Mouse (Mus musculus): ENCODE results near the gene Adam15. TPM values are rescaled to one million over a fixed set of nuclear protein-coding genes. Genes with fewer than 3 reads are reported as not detected.

Adam15 gene
- total RNA-seq, 2 experiments from 2014 or later: 52.7 to 68.7 TPM

DNA sequence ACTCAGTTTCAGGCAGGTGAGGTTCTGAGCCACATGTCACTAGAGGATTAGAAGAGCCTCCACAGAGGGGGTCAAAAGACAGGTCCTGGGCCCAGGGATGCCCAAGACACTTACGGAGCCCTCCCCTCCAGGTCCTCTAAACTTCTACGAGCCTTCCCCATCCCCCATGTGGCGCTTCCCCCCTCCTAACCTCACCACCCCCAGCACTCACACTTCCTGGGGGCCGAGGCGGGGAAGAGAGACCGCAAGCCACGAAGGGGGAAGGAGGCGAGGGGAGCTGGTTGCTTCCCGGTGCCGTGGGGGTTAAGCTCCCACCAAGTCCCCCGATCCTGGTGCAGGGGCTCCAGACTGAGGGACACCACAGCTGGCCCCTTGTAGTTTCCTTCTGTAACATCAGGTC is 35.7 kb upstream of the Adam15 start:
- intact Hi-C loops (cut with DNase I): no loop called here
- no peak for DNase-seq (ENCODE audit: low spot score)

DNA sequence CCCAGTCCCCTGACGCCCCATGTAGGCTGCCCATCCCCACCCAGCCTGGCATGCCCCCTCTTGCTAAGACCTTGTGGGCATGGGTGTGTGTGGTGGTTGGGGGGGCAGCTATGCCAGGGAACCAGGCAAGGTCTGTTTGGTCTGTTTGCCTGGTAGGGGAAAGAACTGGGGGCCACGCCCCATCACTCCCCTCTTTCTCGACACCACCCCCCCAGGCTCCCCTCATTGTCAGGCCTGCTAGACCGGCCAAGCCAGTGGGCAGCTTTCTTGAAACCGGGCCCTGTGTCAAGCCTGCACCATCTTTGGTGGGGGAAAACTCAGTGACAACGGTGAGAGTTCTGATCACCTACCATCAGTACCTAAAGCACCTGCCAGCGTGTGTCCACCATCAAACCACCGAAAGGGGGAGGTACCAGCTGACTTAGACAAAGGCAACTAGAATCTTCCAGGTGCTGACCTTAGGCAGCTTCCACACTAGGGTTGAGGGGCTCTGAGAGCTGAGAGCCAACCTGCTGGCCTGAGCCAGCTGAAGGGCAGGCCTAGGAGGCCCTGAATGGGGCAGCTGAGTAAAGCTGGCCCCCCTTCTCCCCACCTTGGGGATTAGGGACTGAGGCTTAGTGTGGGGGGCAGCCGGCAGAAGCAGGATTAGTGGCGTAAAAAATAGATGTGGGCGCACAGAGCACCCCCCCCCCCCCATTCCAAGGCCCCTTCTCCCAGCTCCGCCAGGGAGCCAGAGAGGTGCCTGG is 34.7 kb upstream of the Adam15 start:
- no peak for DNase-seq (ENCODE audit: low spot score)
- intact Hi-C loops (cut with DNase I): no loop called here

- intact Hi-C loops (cut with DNase I): no loop called here
- DNase-seq (ENCODE audit: low spot score): no peak
These were observed 34.0 kb upstream of the Adam15 start for GRCm38 (mm10) chr3:89383651-89384255.

GRCm38 (mm10) chr3:89382950-89383349 is 33.2 kb upstream of the Adam15 start:
- no peak for DNase-seq (ENCODE audit: low spot score)
- intact Hi-C loops (cut with DNase I): no loop called here

GRCm38 (mm10) chr3:89382033-89382882 is 32.5 kb upstream of the Adam15 start:
- DNase-seq (ENCODE audit: low spot score): no peak
- intact Hi-C loops (cut with DNase I): no loop called here

- DNase-seq (ENCODE audit: low spot score): no peak
- intact Hi-C loops (cut with DNase I): no loop called here
These were observed 31.4 kb upstream of the Adam15 start for GRCm38 (mm10) chr3:89381233-89381632.

- intact Hi-C loops (cut with DNase I): no loop called here
- DNase-seq (ENCODE audit: low spot score): no peak
These were observed 30.9 kb upstream of the Adam15 start for GRCm38 (mm10) chr3:89380711-89381110.

DNA sequence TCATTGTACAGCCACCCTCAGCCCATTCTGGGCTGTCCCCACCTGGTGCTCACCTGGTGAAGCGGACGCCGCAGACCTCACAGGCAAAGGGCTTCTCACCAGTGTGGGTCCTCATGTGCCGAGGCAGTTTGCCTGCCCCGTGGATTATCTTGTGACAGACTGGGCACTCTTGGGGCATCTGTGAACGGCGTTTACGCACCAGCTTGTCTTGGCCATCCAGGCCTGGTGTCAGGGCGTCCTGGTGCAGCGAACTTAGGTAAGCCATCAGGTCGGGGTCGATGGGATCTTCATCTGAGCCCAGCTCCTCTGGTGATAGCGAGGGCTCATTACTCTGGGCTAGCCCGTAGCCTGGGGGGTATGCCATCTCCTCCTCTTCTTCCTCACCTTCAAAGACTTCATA is 30.5 kb upstream of the Adam15 start:
- intact Hi-C loops (cut with DNase I): no loop called here
- DNase-seq (ENCODE audit: low spot score): no peak

GRCm38 (mm10) chr3:89379388-89380131 is 29.8 kb upstream of the Adam15 start:
- intact Hi-C loops (cut with DNase I): no loop called here

DNA sequence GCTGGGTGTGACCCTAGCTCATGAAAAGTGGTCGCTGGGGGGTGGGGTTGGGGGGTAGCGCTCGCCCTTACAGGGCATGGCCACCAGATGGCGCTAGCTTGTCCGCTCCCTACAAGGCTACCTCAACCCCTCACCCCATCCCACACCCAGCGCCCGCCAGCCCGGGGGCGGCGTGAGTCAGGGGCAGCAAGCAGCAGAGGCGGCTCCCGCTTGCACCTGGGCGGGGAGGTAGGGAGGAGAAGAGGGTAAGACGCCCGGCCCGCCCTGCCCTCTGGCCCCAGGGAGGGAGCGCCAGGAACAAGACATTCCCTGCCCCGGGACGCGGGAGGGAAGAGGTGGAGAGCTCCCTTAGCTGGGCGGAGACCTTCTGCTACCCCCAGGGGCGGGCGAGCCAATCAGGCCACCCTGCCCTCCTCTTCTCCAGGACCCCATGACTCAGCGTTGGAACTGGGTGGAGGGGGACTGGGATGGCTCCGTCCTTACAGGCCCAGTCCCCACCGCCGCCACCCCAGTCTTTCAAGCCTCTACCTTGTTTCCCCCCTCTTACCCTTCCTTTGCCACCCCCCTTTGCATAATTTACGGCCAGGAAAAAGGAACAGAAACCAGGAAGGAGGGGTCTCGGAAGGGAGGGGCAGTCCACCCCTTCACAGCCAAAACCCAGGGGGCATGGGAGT is 28.7 kb upstream of the Adam15 start:
- peak; percentile 76 for DNase-seq (ENCODE audit: low spot score)
- intact Hi-C loops (cut with DNase I): loop anchor here (1.0 kb wide), 1 partner anchor 106 kb away; no protein-coding TSS in a partner anchor

More at GRCm38 (mm10) chr3:89379388-89380131, 29.8 kb upstream of the Adam15 start:
- DNase-seq (ENCODE audit: low spot score): no peak

DNA sequence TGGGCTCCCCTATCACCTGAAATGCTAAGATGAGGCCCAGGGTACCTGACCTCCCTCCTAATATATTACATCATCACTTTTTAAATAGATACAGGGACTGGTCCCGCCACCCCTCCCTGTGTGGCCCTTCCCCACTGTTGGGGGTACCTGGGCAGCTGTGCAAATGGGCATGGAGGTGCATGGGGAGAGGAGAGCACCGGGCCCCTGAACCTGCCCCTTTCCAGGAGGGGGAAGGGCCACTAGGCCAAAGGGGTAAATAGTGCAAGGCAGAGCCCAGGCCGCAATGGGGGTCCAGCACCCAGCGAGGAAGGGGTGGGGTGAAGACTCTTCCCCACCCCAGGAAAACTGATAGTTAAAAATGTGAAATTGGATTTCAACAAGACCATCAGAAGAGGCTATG is 28.0 kb upstream of the Adam15 start:
- intact Hi-C loops (cut with DNase I): loop anchor here (1.0 kb wide), 1 partner anchor 106 kb away; no protein-coding TSS in a partner anchor
- DNase-seq (ENCODE audit: low spot score): no peak

DNA sequence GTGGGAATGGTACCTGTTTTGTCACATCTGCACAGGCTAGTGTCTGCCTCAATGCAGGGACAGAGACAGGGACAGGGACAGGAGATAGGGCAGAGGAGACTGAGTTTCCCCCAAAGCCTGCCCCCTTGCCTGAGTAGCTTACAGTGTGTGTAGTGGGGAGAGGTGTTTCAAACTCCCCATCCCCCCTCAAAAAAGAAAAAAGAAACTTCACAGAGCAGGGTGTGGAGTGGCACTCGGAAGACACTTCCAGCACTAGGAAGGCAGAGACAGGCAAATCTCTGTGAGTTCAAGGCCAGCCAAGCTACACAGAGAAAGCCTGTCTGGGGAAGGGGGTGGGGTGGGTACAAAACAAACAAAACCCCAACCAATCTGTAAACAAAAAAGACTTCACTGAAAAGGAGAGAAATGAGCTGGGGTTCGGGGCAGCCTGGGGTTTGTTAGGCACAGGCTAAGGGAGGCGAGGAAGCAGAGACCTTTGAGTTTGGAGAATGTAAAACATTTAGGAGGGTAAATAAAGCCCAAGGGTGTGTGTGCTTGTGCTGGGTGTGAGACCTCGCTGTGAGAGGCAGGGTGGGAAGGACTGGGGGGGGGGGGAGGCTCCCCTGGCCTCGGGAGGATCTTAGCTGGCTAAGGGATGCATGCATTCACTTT is 23.9 kb upstream of the Adam15 start:
- DNase-seq (ENCODE audit: low spot score): no peak
- intact Hi-C loops (cut with DNase I): no loop called here

DNA sequence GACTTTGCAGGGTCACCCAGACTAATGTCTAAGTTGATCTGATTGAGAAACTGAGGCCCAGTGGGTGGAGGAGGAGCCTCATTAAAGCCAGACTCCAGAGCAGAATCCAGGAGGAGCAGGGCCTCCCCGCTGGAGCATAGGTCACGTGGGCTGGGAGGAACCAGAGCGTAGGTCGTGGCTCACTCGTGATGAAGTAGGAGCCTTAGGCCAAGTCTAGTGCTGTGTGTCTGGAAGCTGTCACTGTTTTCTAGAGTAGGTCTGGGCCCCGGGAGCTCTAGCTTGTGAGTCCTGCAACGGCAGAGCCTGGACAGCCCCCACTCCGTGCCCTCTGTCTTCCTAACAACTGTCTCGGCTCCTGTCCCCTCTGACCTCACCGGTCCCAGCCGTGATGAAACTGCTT is 17.5 kb upstream of the Adam15 start:
- intact Hi-C loops (cut with DNase I): no loop called here
- no peak for DNase-seq (ENCODE audit: low spot score)

- DNase-seq (ENCODE audit: low spot score): no peak
- intact Hi-C loops (cut with DNase I): no loop called here
These were observed 16.0 kb upstream of the Adam15 start for GRCm38 (mm10) chr3:89365486-89366414.

- intact Hi-C loops (cut with DNase I): no loop called here
- DNase-seq (ENCODE audit: low spot score): no peak
These were observed 15.3 kb upstream of the Adam15 start, which contains the start of gene Dcst1 for GRCm38 (mm10) chr3:89365153-89365485. Gene Dcst1 (minus strand): TSS chr3:89365253.

DNA sequence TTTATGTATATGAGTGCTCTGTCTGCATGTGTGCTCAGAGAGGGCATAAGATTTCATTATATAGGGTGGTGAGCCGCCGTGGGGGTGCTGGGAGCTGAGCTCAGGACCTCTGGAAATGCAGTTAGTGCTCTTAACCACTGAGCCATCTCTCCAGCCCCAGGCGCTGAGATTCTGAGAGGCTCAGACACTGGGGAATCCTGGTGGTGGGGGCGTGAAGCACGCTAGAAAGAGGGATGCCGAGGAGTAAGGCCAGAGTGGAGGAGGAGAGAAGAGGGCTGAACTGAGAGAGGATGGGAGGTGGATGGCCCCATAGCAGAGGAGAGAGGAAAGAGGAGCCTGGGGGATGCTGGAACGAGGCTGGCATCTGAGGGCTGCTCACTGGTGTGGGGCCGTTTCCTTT is 14.8 kb upstream of the Adam15 start:
- intact Hi-C loops (cut with DNase I): no loop called here
- no peak for DNase-seq (ENCODE audit: low spot score)

DNA sequence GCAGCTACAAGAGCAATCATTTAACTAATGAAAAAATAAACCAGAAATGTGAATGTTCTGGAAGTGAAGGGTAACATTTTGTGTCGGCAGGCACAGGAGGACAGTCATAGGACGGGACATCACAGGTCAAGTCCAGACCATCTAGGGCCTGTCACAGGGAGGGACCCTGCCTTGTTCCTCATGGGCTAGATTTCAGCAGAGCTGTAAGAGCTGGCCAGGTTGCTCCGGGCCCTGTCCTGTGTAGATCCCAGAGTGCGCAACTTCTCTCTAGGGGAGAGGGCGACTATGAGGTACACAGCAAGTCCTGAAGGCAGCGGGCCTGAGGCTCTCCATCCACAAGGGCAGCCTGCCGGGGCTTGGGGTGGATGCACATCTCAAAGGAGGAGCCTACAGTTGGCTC is 11.9 kb upstream of the Adam15 start, which contains the start of gene Dcst2:
Gene Dcst2 (plus strand): TSS at position 301 of the 400 bp plus-strand sequence.
- no peak for DNase-seq (ENCODE audit: low spot score)
- intact Hi-C loops (cut with DNase I): no loop called here

- DNase-seq (ENCODE audit: low spot score): no peak
- intact Hi-C loops (cut with DNase I): no loop called here
These were observed 10.4 kb upstream of the Adam15 start for GRCm38 (mm10) chr3:89360237-89360636.
